Mouse (Mus musculus) thymus, adult 18-20 months (tissue): ENCODE data around the gene Fsip1.

ENCODE experiments used
- DNase-seq, 2 experiments: peaks; one replicate each; pipeline ENCODE4 v3.0.0; 2022; ENCODE audit warnings: mixed read lengths in 2 of 2

Gene Fsip1

GRCm38 (mm10) chr2:118248966-118249365 lies 7.8 kb downstream of the Fsip1 start:
- DNase-seq, result no peak

GRCm38 (mm10) chr2:118248016-118248415 lies 8.8 kb downstream of the Fsip1 start:
- no peak for DNase-seq

- DNase-seq, result peak; percentile 14 to 24
Observed at GRCm38 (mm10) chr2:118245914-118246313, 10.9 kb downstream of the Fsip1 start.

- DNase-seq, result no peak
Observed at GRCm38 (mm10) chr2:118236196-118236595, 20.6 kb downstream of the Fsip1 start.

GRCm38 (mm10) chr2:118235614-118236013 lies 21.2 kb downstream of the Fsip1 start:
- no peak for DNase-seq

GRCm38 (mm10) chr2:118230544-118230943 lies 26.2 kb downstream of the Fsip1 start:
- no peak for DNase-seq

- no peak for DNase-seq
Observed at GRCm38 (mm10) chr2:118228486-118229079, 28.2 kb downstream of the Fsip1 start.

GRCm38 (mm10) chr2:118225316-118226041 lies 31.3 kb downstream of the Fsip1 start:
- DNase-seq, result no peak

- no peak for DNase-seq
Observed at GRCm38 (mm10) chr2:118217993-118218595, 38.7 kb downstream of the Fsip1 start.

GRCm38 (mm10) chr2:118209712-118210111 lies 47.1 kb downstream of the Fsip1 start:
- no peak for DNase-seq

GRCm38 (mm10) chr2:118208651-118209050 lies 48.1 kb downstream of the Fsip1 start:
- DNase-seq, result no peak

- no peak for DNase-seq
Observed at GRCm38 (mm10) chr2:118205991-118206585, 50.7 kb downstream of the Fsip1 start.

- no peak for DNase-seq
Observed at GRCm38 (mm10) chr2:118204646-118205045, 52.1 kb downstream of the Fsip1 start.

GRCm38 (mm10) chr2:118203739-118204461 lies 52.9 kb downstream of the Fsip1 start:
- DNase-seq, result no peak

GRCm38 (mm10) chr2:118202934-118203333 lies 53.8 kb downstream of the Fsip1 start:
- DNase-seq, result no peak

- DNase-seq, result no peak
Observed at GRCm38 (mm10) chr2:118201983-118202382, 54.8 kb downstream of the Fsip1 start.

GRCm38 (mm10) chr2:118199867-118200266 lies 56.9 kb downstream of the Fsip1 start:
- DNase-seq, result peak; percentile 7 to 14

GRCm38 (mm10) chr2:118196966-118197365 lies 59.8 kb downstream of the Fsip1 start:
- DNase-seq, result no peak

GRCm38 (mm10) chr2:118182136-118182535 lies 74.6 kb downstream of the Fsip1 start:
- no peak for DNase-seq

- DNase-seq, result no peak
Observed at GRCm38 (mm10) chr2:118179873-118180585, 76.7 kb downstream of the Fsip1 start.

- no peak for DNase-seq
Observed at GRCm38 (mm10) chr2:118179472-118179871, 77.3 kb downstream of the Fsip1 start.
